Mouse (Mus musculus) stomach, embryonic 14.5 days (tissue): Measurements from ENCODE around the gene 4930522H14Rik. TPM values are rescaled to one million over a fixed set of nuclear protein-coding genes. Genes with fewer than 3 reads are reported as not detected.

ENCODE experiments used
- ATAC-seq: fragments of 200-750 bp; cut with Nextera tagmentation; 2 replicates; pipeline ENCODE4 v1.8.0; 2017; ENCODE audit warnings: low read depth, moderate TSS enrichment; ENCODE audit not compliant: insufficient number of reproducible peaks, insufficient read depth, low FRiP score
- H3K27ac ChIP-seq: fragments of 300-500 bp; sonication (generic); 2 replicates; pipeline ENCODE4 v1.5.1; 2014; ENCODE audit warnings: mild to moderate bottlenecking, low read length, moderate library complexity, mixed read lengths
- H3K27me3 ChIP-seq: fragments of 300-500 bp; sonication (generic); 2 replicates; pipeline ENCODE4 v1.6.1; 2014; ENCODE audit warnings: low read length, control low read depth, mixed read lengths; ENCODE audit not compliant: control insufficient read depth, insufficient read depth
- H3K36me3 ChIP-seq: fragments of 300-500 bp; sonication (generic); 2 replicates; pipeline ENCODE4 v1.6.1; 2014; ENCODE audit warnings: mild to moderate bottlenecking, control low read depth, low read length, moderate library complexity, mixed read lengths; ENCODE audit not compliant: control insufficient read depth, insufficient read depth
- H3K4me1 ChIP-seq: fragments of 300-500 bp; sonication (generic); 2 replicates; pipeline ENCODE4 v1.6.1; 2014; ENCODE audit warnings: low read length, control low read depth, mixed read lengths; ENCODE audit not compliant: control insufficient read depth, insufficient read depth
- H3K4me2 ChIP-seq: fragments of 300-500 bp; sonication (generic); replicated peaks from 2 replicates; pipeline ENCODE4 v1.6.1; 2014; ENCODE audit warnings: low read depth, low read length, control low read depth
- H3K4me3 ChIP-seq: fragments of 300-500 bp; sonication (generic); 2 replicates; pipeline ENCODE4 v1.5.1; 2014; ENCODE audit warnings: low read depth, low read length, control low read depth
- H3K9ac ChIP-seq: fragments of 300-500 bp; sonication (generic); replicated peaks from 2 replicates; pipeline ENCODE4 v1.6.1; 2014; ENCODE audit warnings: low read depth, mild to moderate bottlenecking, control low read depth, low read length, moderate library complexity, mixed read lengths
- H3K9me3 ChIP-seq: fragments of 300-500 bp; sonication (generic); 2 replicates; pipeline ENCODE4 v1.6.1; 2016; ENCODE audit warnings: low read depth, low read length, control low read depth; ENCODE audit not compliant: control insufficient read depth
- WGBS: fragments of 180-500 bp; shearing (Covaris S2); extraction: QIAGEN DNeasy Blood & Tissue Kit; methylation state at CpG from one replicate; pipeline ENCODE4 v1.1.7; 2014; 5-methylcytosine and 5-hydroxymethylcytosine counted together
- polyA plus RNA-seq: library from polyadenylated mRNA; unstranded; fragments of >200 nt; fragmentation: Nextera tagmentation; extraction: Ambion mirVana; gene quantifications from 2 replicates; pipeline ENCODE4 v1.2.1, GENCODE M21; 2014

4930522H14Rik gene
- polyA plus RNA-seq, 1 experiment from 2014 or later = not detected

DNA sequence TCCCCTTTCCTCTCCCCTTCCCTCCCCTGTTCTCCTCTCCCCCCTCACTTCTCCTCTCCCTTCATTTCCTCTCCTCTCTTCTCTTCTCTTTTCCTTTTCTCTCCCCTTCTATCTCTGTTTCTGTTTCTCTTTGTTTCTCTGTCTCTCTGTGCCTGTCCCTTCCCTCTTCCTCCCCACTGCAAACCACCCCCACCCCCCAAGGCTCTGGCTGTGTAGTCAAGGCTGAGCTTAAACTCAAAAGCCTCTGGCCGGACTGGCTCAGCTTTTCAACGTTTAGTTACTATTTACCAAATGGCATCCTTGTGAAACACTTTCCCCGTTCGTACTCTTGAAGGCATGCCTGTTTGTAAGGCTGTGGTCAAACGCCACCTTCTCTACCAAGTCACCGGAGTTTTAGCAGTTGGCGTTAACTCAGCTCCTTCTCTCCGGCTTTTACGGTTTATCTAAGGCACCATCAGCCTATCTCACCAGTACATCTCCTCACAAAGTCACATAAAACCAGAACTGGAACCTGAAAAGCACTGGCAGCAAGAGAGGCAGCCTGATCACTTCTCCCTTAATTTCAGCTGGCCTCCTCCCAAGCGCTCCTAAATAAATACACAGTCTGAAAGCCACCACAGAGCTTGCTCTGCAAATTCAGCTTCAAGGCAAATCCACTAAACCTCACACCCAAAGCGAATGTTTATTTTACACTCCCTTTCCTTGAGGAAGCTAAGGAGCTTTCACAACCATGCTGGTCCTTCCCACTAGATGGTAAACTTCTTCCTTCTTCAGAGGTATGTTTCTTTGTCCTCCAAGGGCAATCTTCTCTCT, 19.4 kb upstream of the 4930522H14Rik start:
- Histone ChIP-seq H3K4me1 (no peaks in the 10 kb centered on the region), H3K9ac (no peak overlapping the region), H3K9me3 (no peaks in the 10 kb centered on the region), H3K4me3 (no peak overlapping the region), H3K36me3 (no peaks in the 10 kb centered on the region), H3K27ac (no peak overlapping the region), H3K4me2 (peak overlapping the region; percentile 25), H3K27me3 (no peaks in the 10 kb centered on the region)
- ATAC-seq = peak; percentile 46; the same call in 1 of the 2 replicates
- 14% methylated on average over 11 of the region's 11 CpGs for WGBS

DNA sequence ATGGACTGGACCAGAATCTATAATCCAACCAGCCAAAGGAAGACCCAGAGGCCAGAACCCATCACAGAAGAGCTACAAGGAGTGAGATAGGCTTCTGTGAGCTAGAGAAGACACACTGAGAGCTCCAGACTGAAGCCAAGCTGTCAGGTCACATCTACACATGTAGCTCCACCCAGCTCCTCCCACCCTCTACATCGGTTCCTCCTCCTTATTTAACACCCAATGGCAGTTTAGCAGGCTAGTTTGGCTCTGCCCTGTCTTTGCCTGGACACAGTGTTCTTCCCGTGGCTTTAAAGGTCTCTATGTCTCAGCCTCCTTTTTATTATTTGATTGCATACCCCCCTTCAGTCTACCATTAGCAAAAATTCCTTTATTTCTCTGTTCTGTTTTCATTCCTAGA, 16.2 kb upstream of the 4930522H14Rik start:
- no peak overlapping the region for H3K27ac ChIP-seq
- H3K27me3 ChIP-seq = no peaks in the 10 kb centered on the region
- WGBS = 11% methylated on average over 2 of the region's 2 CpGs
- no peak for ATAC-seq
- no peaks in the 10 kb centered on the region for H3K36me3 ChIP-seq
- no peak overlapping the region for H3K4me2 ChIP-seq
- H3K9ac ChIP-seq = no peak overlapping the region
- H3K4me3 ChIP-seq = no peak overlapping the region
- no peaks in the 10 kb centered on the region for H3K4me1 ChIP-seq
- no peaks in the 10 kb centered on the region for H3K9me3 ChIP-seq

DNA sequence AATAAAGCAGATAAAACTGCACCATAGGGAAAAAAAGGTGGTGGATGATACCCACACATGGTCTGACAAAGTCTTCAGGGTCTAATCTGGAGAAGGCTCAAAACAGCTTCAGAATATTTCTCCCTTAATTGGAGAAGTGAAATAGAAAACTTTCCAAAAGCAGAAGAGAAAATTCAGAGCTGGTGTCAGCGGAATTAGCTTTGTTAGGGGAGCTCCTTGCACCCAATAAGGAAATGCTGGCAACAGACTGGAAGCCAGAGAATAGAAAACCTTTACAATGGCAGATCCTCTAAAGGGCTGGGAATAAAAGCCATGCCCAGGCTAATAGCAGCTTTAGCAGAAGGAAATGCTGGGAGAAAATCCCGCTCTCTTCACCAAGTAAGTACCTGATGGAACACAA, 15.4 kb upstream of the 4930522H14Rik start:
- H3K27ac ChIP-seq = no peak overlapping the region
- WGBS = 84% methylated on average over 2 of the region's 2 CpGs
- no peak overlapping the region for H3K4me2 ChIP-seq
- no peak for ATAC-seq
- no peak overlapping the region for H3K4me3 ChIP-seq
- H3K27me3 ChIP-seq = no peaks in the 10 kb centered on the region
- H3K4me1 ChIP-seq = no peaks in the 10 kb centered on the region
- no peaks in the 10 kb centered on the region for H3K9me3 ChIP-seq
- H3K36me3 ChIP-seq = no peaks in the 10 kb centered on the region
- no peak overlapping the region for H3K9ac ChIP-seq

DNA sequence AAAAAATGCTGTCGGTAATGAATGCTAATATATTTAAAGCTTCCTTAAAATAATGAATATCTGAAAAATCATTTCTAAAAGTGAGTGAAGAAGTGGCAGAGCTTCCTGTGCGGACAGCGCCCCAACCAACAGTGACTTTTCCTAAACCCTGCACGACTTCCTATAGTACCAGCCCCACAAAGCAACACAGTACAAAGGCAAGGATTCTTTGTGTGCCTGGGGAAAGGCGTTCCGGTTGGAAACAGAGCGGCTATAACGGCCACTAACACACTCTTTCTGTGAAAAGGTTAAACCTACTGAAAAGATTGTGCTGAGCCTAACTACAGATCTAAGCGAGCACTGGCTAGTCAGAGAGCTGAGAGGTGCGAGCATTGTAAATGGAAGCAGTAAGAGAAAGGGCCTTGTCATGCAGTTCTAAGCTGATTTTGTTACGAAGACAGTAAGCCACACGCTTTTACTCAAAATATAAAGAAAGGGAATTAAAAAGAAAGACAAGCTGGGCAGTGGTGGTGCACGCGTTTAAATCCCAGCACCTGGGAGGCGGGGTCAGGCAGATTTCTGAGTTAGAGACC, 766 bp downstream of the 4930522H14Rik start:
- WGBS = 71% methylated on average over 15 of the region's 15 CpGs
- Histone ChIP-seq H3K4me2 (no peak overlapping the region), H3K9me3 (no peaks in the 10 kb centered on the region), H3K4me1 (no peaks in the 10 kb centered on the region), H3K36me3 (no peaks in the 10 kb centered on the region), H3K27ac (no peak overlapping the region), H3K9ac (no peak overlapping the region), H3K27me3 (no peaks in the 10 kb centered on the region), H3K4me3 (no peak overlapping the region)
- ATAC-seq = no peak

DNA sequence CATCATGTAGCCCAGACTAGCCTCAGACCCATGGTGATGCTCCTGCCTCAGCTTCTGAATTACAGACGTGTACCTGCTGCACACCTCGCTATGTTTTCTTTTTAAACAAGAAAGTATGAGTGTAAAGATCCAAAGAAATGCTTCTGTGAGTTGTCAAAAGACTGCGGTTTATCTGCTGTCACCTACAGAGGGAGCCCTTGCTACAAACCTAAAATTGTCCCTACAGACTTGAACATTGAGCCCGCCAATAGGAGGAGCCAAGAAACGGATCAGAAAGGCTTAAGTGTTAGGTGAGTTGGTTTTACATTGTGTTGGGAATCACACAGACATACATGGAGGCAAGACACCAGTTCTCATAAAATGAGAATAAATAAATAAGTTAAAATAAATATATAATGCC, 26.2 kb downstream of the 4930522H14Rik start:
- Histone ChIP-seq H3K9me3 (no peaks in the 10 kb centered on the region), H3K4me2 (no peak overlapping the region), H3K4me3 (no peak overlapping the region), H3K27me3 (no peaks in the 10 kb centered on the region), H3K4me1 (no peaks in the 10 kb centered on the region), H3K27ac (no peak overlapping the region), H3K36me3 (no peaks in the 10 kb centered on the region), H3K9ac (no peak overlapping the region)
- no peak for ATAC-seq
- 6% methylated on average over 5 of the region's 5 CpGs for WGBS

DNA sequence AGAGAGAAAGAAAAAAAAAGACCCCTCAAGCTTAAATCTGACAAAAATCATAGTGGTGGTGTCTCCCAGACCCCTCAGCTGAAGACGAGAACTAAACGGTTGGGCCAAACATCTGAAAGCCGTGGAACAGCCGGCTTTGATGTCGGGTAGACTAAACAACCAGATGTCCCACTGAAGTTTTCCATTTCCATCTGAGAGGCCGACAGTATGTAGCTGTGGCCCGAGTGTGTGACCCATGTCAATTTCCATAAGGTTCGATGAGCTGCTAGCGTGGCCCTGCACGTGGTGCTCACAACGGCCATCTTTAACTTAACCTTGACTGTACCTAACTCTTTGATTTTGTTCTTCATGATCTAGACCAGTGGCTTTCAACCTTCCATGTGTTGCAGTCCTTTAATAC, 32.6 kb downstream of the 4930522H14Rik start:
- 50% methylated on average over 11 of the region's 11 CpGs for WGBS
- H3K27ac ChIP-seq = no peak overlapping the region
- no peak overlapping the region for H3K9ac ChIP-seq
- H3K36me3 ChIP-seq = no peaks in the 10 kb centered on the region
- H3K4me2 ChIP-seq = no peak overlapping the region
- no peaks in the 10 kb centered on the region for H3K27me3 ChIP-seq
- no peak for ATAC-seq
- no peaks in the 10 kb centered on the region for H3K9me3 ChIP-seq
- H3K4me3 ChIP-seq = no peak overlapping the region
- H3K4me1 ChIP-seq = no peaks in the 10 kb centered on the region

DNA sequence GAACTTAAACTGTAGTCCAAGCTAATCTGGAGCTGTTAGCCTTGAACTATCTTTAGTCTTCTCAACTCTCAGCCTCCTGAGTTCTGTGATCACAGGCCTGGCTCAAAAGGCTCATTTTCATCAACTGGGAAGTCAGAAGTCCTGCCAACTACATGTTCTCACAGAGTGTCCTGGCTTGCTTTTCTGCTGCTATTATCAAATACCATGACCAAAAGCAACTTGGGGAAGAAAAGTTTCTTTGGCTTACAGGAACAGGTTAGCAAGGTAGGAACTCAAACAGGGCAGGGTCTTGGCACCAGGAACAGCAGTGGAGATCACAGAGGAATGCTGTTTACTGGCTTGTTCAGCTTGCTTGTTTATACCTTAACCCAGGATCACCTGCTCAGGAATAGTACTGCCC, 37.5 kb downstream of the 4930522H14Rik start:
- no peak for ATAC-seq
- no peaks in the 10 kb centered on the region for H3K36me3 ChIP-seq
- no peaks in the 10 kb centered on the region for H3K9me3 ChIP-seq
- H3K27me3 ChIP-seq = no peaks in the 10 kb centered on the region
- H3K9ac ChIP-seq = no peak overlapping the region
- H3K4me1 ChIP-seq = no peaks in the 10 kb centered on the region
- H3K27ac ChIP-seq = no peak overlapping the region
- H3K4me3 ChIP-seq = no peak overlapping the region
- no peak overlapping the region for H3K4me2 ChIP-seq

DNA sequence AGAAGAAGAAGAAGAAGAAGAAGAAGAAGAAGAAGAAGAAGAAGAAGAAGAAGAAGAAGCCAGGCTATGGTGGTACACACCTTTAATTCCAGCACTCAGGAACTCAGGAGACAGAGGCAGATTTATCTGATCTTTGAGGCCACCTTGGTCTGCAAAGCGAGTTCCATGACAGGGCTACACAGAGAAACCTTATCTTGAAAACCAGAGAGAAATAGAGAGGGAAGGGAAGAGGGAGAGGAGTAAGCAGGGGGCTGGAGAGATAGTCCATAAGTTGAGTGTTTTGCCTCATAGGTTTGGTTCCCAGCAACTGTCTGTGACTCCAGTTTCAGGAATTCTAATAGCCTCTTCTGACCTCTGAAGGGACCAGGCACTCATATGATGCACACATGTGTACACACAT, 42.3 kb downstream of the 4930522H14Rik start:
- Histone ChIP-seq H3K27me3 (no peaks in the 10 kb centered on the region), H3K4me2 (no peak overlapping the region), H3K4me1 (no peaks in the 10 kb centered on the region), H3K27ac (no peak overlapping the region), H3K36me3 (no peaks in the 10 kb centered on the region), H3K9me3 (no peaks in the 10 kb centered on the region), H3K9ac (no peak overlapping the region), H3K4me3 (no peak overlapping the region)
- 78% methylated on average over 1 of the region's 1 CpGs for WGBS
- ATAC-seq = no peak

DNA sequence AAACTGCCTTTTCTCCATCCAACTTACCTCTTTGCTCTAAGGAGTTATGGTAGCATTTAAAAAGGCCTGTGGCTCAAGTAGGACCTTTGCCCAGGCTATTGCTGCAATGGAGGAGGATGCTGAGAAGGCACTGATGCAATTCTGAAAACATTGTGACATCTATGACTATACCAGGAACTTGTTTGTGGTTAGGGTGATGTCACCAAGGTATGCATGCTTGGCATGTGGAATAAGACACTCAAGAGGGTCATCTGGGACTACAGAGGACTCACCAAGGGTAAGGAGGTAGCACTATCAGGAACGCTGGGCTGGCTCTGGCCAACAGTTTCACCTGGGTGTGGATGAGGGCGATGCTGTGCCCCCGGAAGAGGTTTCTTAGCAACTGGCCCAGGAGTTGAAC, 46.5 kb downstream of the 4930522H14Rik start, which contains the start of gene Rnf11:
Gene Rnf11 (minus strand): TSS at position 108 of the 400 bp plus-strand sequence.
- WGBS = 68% methylated on average over 3 of the region's 3 CpGs
- ATAC-seq = no peak
- no peak within 1 kb of the TSS for H3K9ac ChIP-seq
- no peaks in the 10 kb centered on the region for H3K9me3 ChIP-seq
- no peak within 1 kb of the TSS for H3K4me2 ChIP-seq
- H3K4me3 ChIP-seq = no peak within 1 kb of the TSS
- H3K27ac ChIP-seq = no peak within 1 kb of the TSS
- H3K36me3 ChIP-seq = no peaks in the 10 kb centered on the region
- no peaks in the 10 kb centered on the region for H3K4me1 ChIP-seq
- H3K27me3 ChIP-seq = no peaks in the 10 kb centered on the region
